Mouse (Mus musculus): ENCODE data around the gene Dusp1.

Gene Dusp1

GRCm38 (mm10) chr17:26561290-26561640 lies 663 bp downstream of the Dusp1 start, which contains the start of gene Ergic1:
Ergic1 (plus strand) TSS chr17:26561489.
- peak; percentile 63 to 88 for DNase-seq (ENCODE audit: low spot score in 2 of 2)

GRCm38 (mm10) chr17:26560526-26561289 lies 1.2 kb downstream of the Dusp1 start:
- DNase-seq (ENCODE audit: low spot score in 2 of 2): no peak

DNA sequence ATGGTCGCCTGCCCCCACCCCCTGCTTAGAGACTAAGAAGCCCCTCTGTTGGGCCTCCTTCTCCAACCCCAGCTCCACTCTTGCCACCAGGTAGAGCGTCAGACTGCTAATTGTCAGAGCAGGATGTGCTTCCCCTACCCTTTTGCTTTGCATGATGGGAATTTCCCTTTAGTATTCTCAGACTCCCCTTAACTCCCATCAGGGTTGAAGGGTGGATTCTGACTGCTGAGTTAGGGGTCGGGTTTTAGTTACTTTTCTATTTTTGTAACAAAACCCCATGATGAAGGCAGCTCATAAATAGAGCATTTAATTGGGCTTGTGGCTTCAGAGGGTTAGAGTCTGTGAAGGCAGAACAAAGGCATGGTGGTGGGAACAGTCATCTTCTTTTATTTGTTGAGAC lies 8.9 kb downstream of the Dusp1 start:
- DNase-seq (ENCODE audit: low spot score in 2 of 2): no peak

- no peak for DNase-seq (ENCODE audit: low spot score in 2 of 2)
These were observed 10.8 kb downstream of the Dusp1 start for GRCm38 (mm10) chr17:26551104-26551503.

- DNase-seq (ENCODE audit: low spot score in 2 of 2): no peak
These were observed 12.6 kb downstream of the Dusp1 start for GRCm38 (mm10) chr17:26549148-26549809.

DNA sequence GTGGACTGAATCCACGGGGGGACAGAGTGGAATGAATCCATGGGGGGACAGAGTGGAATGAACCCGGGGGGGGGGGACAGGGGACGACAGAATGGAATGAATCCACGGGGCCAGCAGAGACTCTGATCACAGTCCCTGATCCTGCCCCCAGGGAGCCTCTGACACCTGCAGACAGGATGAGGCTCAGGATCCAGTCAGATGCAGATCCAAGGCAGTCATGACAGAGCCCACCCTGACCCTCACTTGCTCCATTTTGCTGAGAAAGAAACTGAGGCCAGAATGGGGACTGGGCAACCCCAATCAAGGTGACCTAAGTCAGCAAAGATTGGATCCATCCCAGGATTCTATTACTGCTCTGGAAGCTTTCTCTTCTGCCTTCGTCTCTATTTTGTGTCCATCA lies 13.4 kb downstream of the Dusp1 start:
- no peak for DNase-seq (ENCODE audit: low spot score in 2 of 2)

GRCm38 (mm10) chr17:26547771-26548170 lies 14.2 kb downstream of the Dusp1 start:
- no peak for DNase-seq (ENCODE audit: low spot score in 2 of 2)

GRCm38 (mm10) chr17:26544319-26544963 lies 17.5 kb downstream of the Dusp1 start:
- DNase-seq (ENCODE audit: low spot score in 2 of 2): no peak

GRCm38 (mm10) chr17:26540083-26540482 lies 21.8 kb downstream of the Dusp1 start:
- no peak for DNase-seq (ENCODE audit: low spot score in 2 of 2)

DNA sequence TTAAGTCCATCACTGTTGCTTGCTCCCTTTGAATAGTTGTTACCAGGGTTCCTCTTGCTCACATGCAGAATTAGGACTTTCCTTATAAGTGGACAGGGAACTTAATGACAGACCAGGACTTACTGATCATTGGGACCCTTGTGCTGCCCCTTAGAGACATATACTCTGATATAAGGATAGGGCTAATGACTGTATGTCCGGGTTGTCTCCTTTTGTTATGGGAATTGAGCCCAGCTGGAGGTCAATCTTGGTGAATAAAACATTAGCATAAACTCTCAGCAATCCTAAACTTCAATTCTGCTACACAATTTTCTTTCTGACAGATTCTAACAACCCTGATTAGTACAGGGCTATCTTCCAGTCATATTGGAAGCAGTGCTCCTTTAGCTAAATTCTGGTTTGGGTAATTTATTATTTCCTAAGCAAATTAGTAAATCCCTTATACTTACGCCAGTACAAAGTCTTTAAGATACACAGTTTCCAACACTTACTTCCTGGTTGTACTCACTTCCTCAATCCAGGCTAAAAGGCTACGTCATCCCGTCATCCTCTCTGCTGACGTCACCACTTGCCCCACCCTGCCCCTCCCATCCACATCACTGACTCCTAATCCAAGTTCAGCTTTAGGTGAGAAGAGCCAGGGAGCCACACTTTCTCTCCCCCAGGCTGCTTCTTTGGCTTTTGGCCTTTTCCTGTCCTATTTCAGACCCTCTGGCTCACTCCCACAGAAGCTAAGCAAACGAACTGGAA lies 24.0 kb downstream of the Dusp1 start:
- DNase-seq (ENCODE audit: low spot score in 2 of 2): no peak

GRCm38 (mm10) chr17:26535251-26536136 lies 26.4 kb downstream of the Dusp1 start:
- no peak for DNase-seq (ENCODE audit: low spot score in 2 of 2)

GRCm38 (mm10) chr17:26534695-26535094 lies 27.2 kb downstream of the Dusp1 start:
- no peak for DNase-seq (ENCODE audit: low spot score in 2 of 2)

GRCm38 (mm10) chr17:26533871-26534372 lies 28.0 kb downstream of the Dusp1 start:
- DNase-seq (ENCODE audit: low spot score in 2 of 2): no peak

- DNase-seq (ENCODE audit: low spot score in 2 of 2): no peak
These were observed 29.4 kb downstream of the Dusp1 start for GRCm38 (mm10) chr17:26532476-26533045.

GRCm38 (mm10) chr17:26531395-26532027 lies 30.4 kb downstream of the Dusp1 start:
- no peak for DNase-seq (ENCODE audit: low spot score in 2 of 2)

GRCm38 (mm10) chr17:26530590-26531081 lies 31.3 kb downstream of the Dusp1 start:
- no peak for DNase-seq (ENCODE audit: low spot score in 2 of 2)

- no peak for DNase-seq (ENCODE audit: low spot score in 2 of 2)
These were observed 32.1 kb downstream of the Dusp1 start for GRCm38 (mm10) chr17:26529791-26530241.

- no peak for DNase-seq (ENCODE audit: low spot score in 2 of 2)
These were observed 33.2 kb downstream of the Dusp1 start for GRCm38 (mm10) chr17:26528751-26529150.

GRCm38 (mm10) chr17:26527291-26527690 lies 34.6 kb downstream of the Dusp1 start:
- no peak for DNase-seq (ENCODE audit: low spot score in 2 of 2)

DNA sequence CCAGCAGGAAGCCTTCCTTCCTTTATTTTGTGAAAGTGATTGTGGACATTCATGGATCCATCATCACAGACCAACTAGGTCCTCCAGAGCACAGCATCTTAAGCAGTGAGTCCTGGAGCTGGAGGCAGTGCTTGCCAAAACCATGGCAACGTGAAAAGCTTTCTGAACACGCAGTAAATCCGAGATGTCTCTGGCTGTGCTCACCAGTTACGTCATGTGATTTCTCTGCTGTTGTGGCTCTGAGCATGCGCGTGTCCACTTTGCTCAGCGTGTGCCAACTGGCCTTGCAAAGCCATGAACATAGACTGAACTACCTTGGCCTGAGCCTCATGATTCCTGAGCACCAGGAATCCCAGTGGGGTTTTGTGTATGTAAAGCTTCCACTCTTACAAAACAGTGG lies 36.6 kb downstream of the Dusp1 start:
- peak in 1 of 2 experiments; percentile 57 for DNase-seq (ENCODE audit: low spot score in 2 of 2)

Measured in left cerebral cortex, adult 9 months (tissue).